Mouse (Mus musculus): Measurements from ENCODE around the gene Cd151.

Cd151 gene

DNA sequence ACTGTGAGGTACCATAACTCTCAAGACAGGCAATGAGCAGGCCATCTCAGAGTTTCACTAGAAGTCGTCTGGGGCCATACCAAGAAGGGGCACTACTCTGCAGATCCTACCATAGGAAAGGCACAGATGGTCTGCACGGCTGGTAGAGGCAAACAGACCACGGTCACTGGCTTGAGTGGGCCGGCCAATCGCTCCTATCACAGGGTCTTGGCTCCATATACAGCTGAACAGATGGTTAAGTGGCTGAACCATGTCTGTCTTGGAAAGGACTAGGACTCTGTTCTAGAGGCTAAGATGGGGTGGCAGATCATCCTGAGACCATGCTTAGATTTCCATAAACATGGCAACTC is 35.3 kb downstream of the Cd151 start:
- DNase-seq: no peak

DNA sequence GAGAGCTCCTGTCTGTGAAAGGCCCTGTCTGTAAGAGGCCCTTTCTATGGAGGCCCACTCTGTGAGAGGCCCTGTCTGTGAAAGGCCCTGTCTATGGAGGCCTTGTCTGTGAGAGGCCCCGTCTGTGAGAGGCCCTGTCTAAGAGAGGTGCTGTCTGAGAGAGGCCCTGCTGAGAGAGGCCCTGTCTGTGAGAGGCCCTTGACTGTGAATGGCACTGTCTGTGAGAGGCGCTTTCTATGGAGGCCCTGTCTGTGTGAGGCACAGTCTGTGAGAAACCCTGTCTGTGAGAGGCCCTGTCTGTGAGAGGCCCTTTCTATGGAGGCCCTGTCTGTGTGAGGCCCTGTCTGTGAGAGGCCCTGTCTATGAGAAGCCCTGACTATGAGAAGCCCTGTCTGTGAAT is 39.1 kb downstream of the Cd151 start:
- no peak for DNase-seq

DNA sequence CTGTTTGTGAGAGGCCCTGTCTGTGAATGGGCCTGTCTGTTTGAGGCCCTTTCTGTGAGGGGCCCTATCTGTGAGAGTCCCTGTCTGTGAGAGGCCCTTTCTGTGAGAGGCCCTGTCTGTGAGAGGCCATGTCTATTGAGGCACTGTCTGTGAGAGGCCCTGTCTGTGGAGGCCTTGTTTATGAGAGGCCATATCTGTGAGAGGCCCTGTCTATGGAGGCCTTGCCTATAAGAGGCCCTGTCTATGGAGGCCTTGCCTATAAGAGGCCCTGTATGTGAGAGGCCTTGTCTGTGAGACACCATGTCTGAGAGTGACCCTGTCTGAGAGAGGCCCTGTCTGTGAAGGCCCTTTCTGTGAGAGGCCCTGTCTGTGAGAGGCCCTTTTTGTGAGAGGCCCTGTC is 41.0 kb downstream of the Cd151 start:
- no peak for DNase-seq

DNA sequence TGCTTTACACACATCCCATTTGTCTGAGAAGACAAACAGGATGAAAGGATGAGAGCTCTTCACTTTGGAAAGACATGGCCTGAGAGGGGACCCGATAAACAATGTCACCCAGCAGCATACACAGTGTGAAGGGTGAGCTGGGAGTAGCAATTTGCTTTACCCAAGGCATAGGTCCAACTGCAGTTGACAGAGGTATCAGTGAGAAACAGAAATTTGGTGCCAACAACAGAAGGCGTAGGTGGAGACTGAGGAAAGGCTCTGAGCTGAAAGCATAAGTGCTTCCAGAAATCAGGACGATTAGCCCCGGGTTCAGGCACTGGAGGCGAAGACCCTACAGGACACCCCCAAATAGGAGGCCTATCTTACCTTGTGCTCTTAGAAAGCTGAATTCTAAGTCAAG is 43.0 kb downstream of the Cd151 start:
- DNase-seq: no peak

DNA sequence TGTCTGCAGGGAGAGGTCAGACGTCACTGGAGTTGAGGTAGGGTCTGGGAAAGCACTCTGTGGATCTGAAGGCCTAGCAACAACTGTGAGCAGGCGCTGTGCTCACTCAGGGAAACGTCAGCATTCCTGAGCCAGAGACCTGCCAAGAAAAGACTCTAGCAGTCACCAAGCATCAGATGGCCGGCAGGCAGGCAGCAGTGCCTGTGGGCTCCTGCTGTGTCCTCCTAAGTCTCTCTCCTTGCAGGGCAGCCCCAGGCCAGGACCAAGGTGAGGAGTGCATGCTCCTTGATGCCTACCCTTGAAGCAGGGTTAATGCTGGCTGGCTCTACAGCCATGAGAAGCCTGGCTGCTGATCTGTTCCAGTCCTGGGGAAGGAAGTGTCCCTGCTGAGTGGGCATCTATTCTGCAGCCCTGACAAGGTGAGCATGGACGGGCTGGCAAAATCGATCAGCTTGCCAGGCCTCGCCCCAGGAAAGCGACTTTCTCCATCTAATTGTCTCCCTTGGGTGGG is 43.5 kb downstream of the Cd151 start:
- no peak for DNase-seq

DNA sequence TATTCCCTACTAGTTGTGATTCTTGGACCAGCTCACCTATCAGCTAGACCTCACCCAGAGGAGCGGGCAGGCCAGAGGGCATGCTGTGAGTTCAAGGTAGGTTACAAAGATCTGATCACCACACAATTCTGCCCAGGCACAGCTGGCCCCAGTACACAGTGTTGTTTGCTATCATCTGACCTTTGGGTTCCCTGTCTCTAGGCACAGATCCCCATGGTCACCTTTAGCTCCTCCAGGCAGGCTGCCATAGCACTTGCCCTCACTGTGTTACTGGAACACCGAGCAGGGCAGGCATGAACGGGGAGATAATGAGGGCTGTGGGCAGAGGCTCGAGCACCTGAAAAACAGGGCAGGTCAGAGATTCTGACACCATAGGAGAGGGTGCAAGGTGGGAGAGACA is 50.4 kb downstream of the Cd151 start:
- DNase-seq: no peak

DNA sequence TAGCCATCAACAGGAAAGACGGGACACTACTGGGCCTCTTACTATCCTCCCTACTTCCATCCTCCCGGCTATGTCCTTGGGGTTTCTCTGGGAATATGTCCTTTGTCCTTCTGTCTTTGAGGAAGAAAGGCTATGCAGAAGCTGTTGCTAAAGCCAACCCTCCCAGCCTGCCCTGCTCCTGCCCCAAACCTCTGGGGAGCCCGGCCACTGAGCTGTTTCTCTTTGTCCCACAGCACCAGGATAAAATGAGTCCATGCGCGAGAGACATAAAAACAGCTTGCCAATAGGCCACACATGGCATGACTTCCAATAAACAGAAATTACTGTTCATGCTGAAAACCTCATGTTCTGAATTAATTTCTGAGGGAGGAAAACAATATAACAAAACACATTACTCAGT is 51.1 kb downstream of the Cd151 start:
- no peak for DNase-seq

DNA sequence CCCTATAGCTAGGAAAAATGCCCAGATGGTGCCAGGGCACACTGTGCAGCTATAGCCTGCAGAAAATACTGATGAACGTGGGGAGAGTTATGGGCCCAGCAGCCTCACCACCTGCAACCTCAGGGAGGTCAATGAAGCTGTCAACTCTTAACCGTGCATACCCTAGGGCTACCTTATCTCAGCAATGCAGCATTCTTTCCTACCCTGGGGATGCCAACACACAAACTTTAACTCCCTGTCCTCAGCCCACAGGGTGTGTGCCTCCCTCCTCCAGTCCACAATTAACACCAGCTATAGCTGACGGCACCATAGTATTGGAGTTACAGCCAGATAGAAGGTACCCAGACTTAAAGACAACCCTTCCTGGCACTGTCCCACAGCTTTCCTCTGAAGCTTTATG is 51.7 kb downstream of the Cd151 start:
- DNase-seq: no peak

DNA sequence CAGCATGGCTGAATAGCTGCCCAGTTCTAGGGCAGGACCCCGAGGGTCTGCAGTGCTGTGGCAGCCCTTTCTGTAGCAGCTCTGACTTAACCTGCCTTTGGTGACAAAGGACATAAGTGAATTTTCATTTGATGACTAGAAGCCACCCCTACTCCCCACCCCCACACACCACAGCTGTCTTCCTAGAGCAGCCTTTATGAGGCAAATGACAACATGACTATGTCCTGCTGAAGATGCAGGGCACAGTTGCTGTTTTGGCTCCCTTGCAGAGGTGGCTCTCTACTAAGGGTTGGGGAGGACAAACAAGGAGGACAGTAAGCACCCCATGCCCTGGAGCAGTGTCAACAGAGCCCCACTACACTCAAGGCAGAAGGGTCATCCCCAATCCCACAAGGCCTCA is 52.6 kb downstream of the Cd151 start:
- DNase-seq: no peak
